Comparison of ENCODE assay signal across 12 mouse cellular contexts in the genomic region with DNA sequence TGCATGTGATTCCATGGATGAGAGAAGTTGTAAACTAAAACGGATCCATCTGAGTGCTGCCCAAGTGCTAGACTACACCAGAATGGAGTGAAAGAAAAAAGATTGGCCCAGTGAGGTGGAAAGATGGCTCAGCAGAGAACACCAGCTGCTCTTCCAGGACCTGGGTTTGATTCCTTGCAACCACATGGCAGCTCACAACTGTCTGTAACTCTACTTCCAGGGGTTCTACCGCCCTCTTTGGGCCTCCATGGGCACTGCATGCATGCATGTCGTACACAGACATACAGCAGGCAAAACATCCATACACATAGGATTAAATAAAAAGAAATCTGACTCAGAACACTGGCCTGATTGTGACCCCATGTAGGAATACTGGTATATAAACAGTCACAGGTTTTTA. TPM values are rescaled to one million over a fixed set of nuclear protein-coding genes. Genes with fewer than 3 reads are reported as not detected.
DNase-seq lines count a peak whose midpoint lies in the region; ATAC-seq and TF ChIP-seq lines count a peak whose summit lies in the region.
"Had no signal": no experiment of that assay in that cellular context is flagged by ENCODE, and none has a peak within 500 bp of the region (broad histone marks: within the 10 kb centered on the region; RNA-seq: fewer than 3 reads in every experiment).

No protein-coding gene starts in this region.

- 77% methylated on average over 3 of the region's 3 CpGs for WGBS in kidney, postnatal 0 days
- WGBS in kidney, embryonic 16.5 days: 79% methylated on average over 3 of the region's 3 CpGs
- WGBS in liver, postnatal 0 days (ENCODE audit: insufficient replicate concordance): 84% methylated on average over 3 of the region's 3 CpGs

- TF ChIP-seq EP300 in CH12.LX (IDR thresholded peaks at IDR 0.05; ENCODE audit: low read length) (no peak), MEL (IDR thresholded peaks at IDR 0.05; ENCODE audit: low read depth in 1 of 2, low read length in 2 of 2) (no peak)
- no peak for TF ChIP-seq EP300 in liver, postnatal 0 days (IDR thresholded peaks at IDR 0.05; ENCODE audit: low read depth)

- no peaks in the 10 kb centered on the region for H3K9me3 ChIP-seq in kidney, postnatal 0 days (replicated peaks; ENCODE audit: low read length)
- H3K9me3 ChIP-seq in kidney, embryonic 16.5 days (ENCODE audit: low read length): no peaks in the 10 kb centered on the region
- H3K9me3 ChIP-seq in CH12.LX (replicated peaks; ENCODE audit: low read length) (peaks cover 4% of the 10 kb centered on the region), MEL (replicated peaks; ENCODE audit: insufficient read depth, low read length) (no peaks in the 10 kb centered on the region)
- no peaks in the 10 kb centered on the region for H3K9me3 ChIP-seq in liver, postnatal 0 days (ENCODE audit: low read length)
- H3K9me3 ChIP-seq: forebrain, embryonic 10.5 days had no signal

- peak; percentile 22 for TF ChIP-seq RAD21 in CH12.LX (IDR thresholded peaks at IDR 0.05; ENCODE audit: low read depth, low read length)
- TF ChIP-seq RAD21 in MEL (IDR thresholded peaks at IDR 0.05; ENCODE audit: low read depth, low read length): peak; percentile 48

- no peaks in the 10 kb centered on the region for H3K36me3 ChIP-seq in kidney, postnatal 0 days (ENCODE audit: insufficient read depth, low read length)
- H3K36me3 ChIP-seq in kidney, embryonic 16.5 days (ENCODE audit: insufficient read depth, low read length): 0 out of 2 replicates have a peak, but pooled peaks cover 2% of the 10 kb centered on the region
- H3K36me3 ChIP-seq in CH12.LX (replicated peaks in 1 of 2; ENCODE audit: control insufficient read depth in 1 of 2, insufficient read depth in 1 of 2, low read length in 1 of 2) (peaks cover 7 to 51% of the 10 kb centered on the region in 2 experiments), MEL (ENCODE audit: control insufficient read depth in 1 of 2, insufficient read depth in 2 of 2, low read length in 2 of 2) (no peaks in the 10 kb centered on the region)
- H3K36me3 ChIP-seq in liver, postnatal 0 days (replicated peaks; ENCODE audit: insufficient read depth, low read length): peaks cover 19% of the 10 kb centered on the region

- H3K4me3 ChIP-seq in kidney, postnatal 0 days (replicated peaks; ENCODE audit: low read depth, low read length): no peak overlapping the region
- no peak overlapping the region for H3K4me3 ChIP-seq in kidney, embryonic 16.5 days (ENCODE audit: low read length)
- H3K4me3 ChIP-seq in CH12.LX (replicated peaks in 1 of 3; ENCODE audit: low read depth in 2 of 3, low read length in 2 of 3, poor library complexity in 1 of 3) (no peak overlapping the region), MEL (ENCODE audit: control insufficient read depth in 1 of 2, insufficient read depth in 1 of 2, low read depth in 2 of 2, low read length in 2 of 2) (no peak overlapping the region)
- H3K4me3 ChIP-seq in liver, postnatal 0 days (ENCODE audit: low read depth, low read length): no peak overlapping the region
- H3K4me3 ChIP-seq: forebrain, embryonic 10.5 days; myocyte had no signal

- peaks cover 5% of the 10 kb centered on the region; the same call in 1 of the 2 replicates for H3K4me1 ChIP-seq in kidney, postnatal 0 days (replicated peaks; ENCODE audit: insufficient read depth, low read length)
- peaks cover 9% of the 10 kb centered on the region; the same call in 1 of the 2 replicates for H3K4me1 ChIP-seq in kidney, embryonic 16.5 days (ENCODE audit: insufficient read depth, low read length)
- H3K4me1 ChIP-seq in CH12.LX (ENCODE audit: control insufficient read depth in 1 of 2, insufficient read depth in 2 of 2) (no peaks in the 10 kb centered on the region), MEL (ENCODE audit: control insufficient read depth in 1 of 2, insufficient read depth in 2 of 2, low read length in 2 of 2) (no peaks in the 10 kb centered on the region)
- H3K4me1 ChIP-seq in liver, postnatal 0 days (ENCODE audit: insufficient read depth): no peaks in the 10 kb centered on the region

- dilution Hi-C loops in CH12.LX (cut with MboI; ENCODE audit: extremely low pct_ligation_motif_present, extremely low pct_unique_long_range_greater_than_20kb, low sequenced_read_pairs): no loop called here

- H3K9ac ChIP-seq in kidney, postnatal 0 days (ENCODE audit: low read depth, low read length): no peak overlapping the region
- no peak overlapping the region for H3K9ac ChIP-seq in kidney, embryonic 16.5 days (replicated peaks; ENCODE audit: low read length)
- H3K9ac ChIP-seq in CH12.LX (ENCODE audit: insufficient read depth, low read depth) (no peak overlapping the region), MEL (ENCODE audit: control insufficient read depth, low read depth, low read length, poor library complexity, severe bottlenecking) (no peak overlapping the region)
- no peak overlapping the region for H3K9ac ChIP-seq in liver, postnatal 0 days (replicated peaks)

- no peak for TF ChIP-seq POLR2A in CH12.LX (IDR thresholded peaks at IDR 0.05; ENCODE audit: low read depth, low read length)
- no peak for TF ChIP-seq POLR2A in MEL (IDR thresholded peaks at IDR 0.05; ENCODE audit: control insufficient read depth in 1 of 2, insufficient read depth in 1 of 2, low read depth in 1 of 2, low read length in 2 of 2, poor library complexity in 1 of 2)

- H3K27me3 ChIP-seq in kidney, postnatal 0 days (ENCODE audit: insufficient read depth, low read length): no peaks in the 10 kb centered on the region
- no peaks in the 10 kb centered on the region for H3K27me3 ChIP-seq in kidney, embryonic 16.5 days (ENCODE audit: insufficient read depth, low read length)
- H3K27me3 ChIP-seq in CH12.LX (replicated peaks) (no peaks in the 10 kb centered on the region), MEL (ENCODE audit: control insufficient read depth in 1 of 2, insufficient read depth in 2 of 2, low read length in 2 of 2) (no peaks in the 10 kb centered on the region)
- no peaks in the 10 kb centered on the region for H3K27me3 ChIP-seq in liver, postnatal 0 days (ENCODE audit: insufficient read depth, low read length)

- H3K79me2 ChIP-seq in CH12.LX (replicated peaks; ENCODE audit: control insufficient read depth, extremely low read depth, insufficient read depth, poor library complexity, severe bottlenecking): no peaks in the 10 kb centered on the region
- H3K79me2 ChIP-seq in MEL (ENCODE audit: control insufficient read depth, insufficient read depth, low read length, poor library complexity): no peaks in the 10 kb centered on the region

- H3K27ac ChIP-seq in kidney, postnatal 0 days: no peak overlapping the region
- H3K27ac ChIP-seq in kidney, embryonic 16.5 days (ENCODE audit: low read length): no peak overlapping the region
- H3K27ac ChIP-seq in CH12.LX (ENCODE audit: insufficient read depth, low read depth): no peak overlapping the region
- H3K27ac ChIP-seq in MEL (ENCODE audit: control insufficient read depth, low read depth, low read length): no peak overlapping the region
- H3K27ac ChIP-seq in liver, postnatal 0 days (ENCODE audit: low read depth): no peak overlapping the region
- H3K27ac ChIP-seq: forebrain, embryonic 10.5 days had no signal

- no peak overlapping the region for H3K4me2 ChIP-seq in kidney, postnatal 0 days (ENCODE audit: low read length)
- H3K4me2 ChIP-seq in kidney, embryonic 16.5 days (replicated peaks; ENCODE audit: low read depth, low read length): no peak overlapping the region
- no peak overlapping the region for H3K4me2 ChIP-seq in CH12.LX (ENCODE audit: insufficient read depth, low read depth, poor library complexity, severe bottlenecking)
- H3K4me2 ChIP-seq in liver, postnatal 0 days (ENCODE audit: low read depth, low read length): no peak overlapping the region

- TF ChIP-seq CTCF in kidney, postnatal 0 days (IDR thresholded peaks at IDR 0.05; ENCODE audit: low read depth): peak; percentile 32; the same call in 1 of the 2 replicates
- peak; percentile 20 to 45; a peak in 2 of 4 replicates for TF ChIP-seq CTCF in CH12.LX (conservative IDR thresholded peaks at IDR 0.05 in 1 of 2, IDR thresholded peaks at IDR 0.05 in 1 of 2; ENCODE audit: low read depth in 2 of 2, low read length in 2 of 2)
- TF ChIP-seq CTCF in MEL (IDR thresholded peaks at IDR 0.05 in 2 of 3, conservative IDR thresholded peaks at IDR 0.05 in 1 of 3; ENCODE audit: control insufficient read depth in 1 of 3, insufficient read depth in 1 of 3, low read depth in 2 of 3, low read length in 3 of 3, poor library complexity in 1 of 3, severe bottlenecking in 1 of 3): peak; percentile 52 to 56 (median 55); a peak in 5 of 6 replicates
- TF ChIP-seq CTCF in liver, postnatal 0 days (IDR thresholded peaks at IDR 0.05; ENCODE audit: low read depth): peak; percentile 52

- in situ Hi-C loops in CH12.LX (cut with MboI; ENCODE audit: low pct_ligation_motif_present, low pct_unique_long_range_greater_than_20kb, low sequenced_read_pairs): no loop called here

- DNase-seq in kidney, postnatal 0 days (ENCODE audit: low spot score): no peak
- DNase-seq in CH12.LX (ENCODE audit: extremely low read depth): no peak
- peak; percentile 39 for DNase-seq in MEL (ENCODE audit: low read depth, low spot score)
- DNase-seq in liver, postnatal 0 days: no peak
- DNase-seq in right cerebral cortex, postnatal 4 days: no peak
- no peak for DNase-seq in layer of hippocampus, adult 8-10 months (ENCODE audit: low spot score in 2 of 2)
- DNase-seq: kidney, postnatal 25 days; left cerebral cortex, postnatal 4 days; lung, postnatal 36 days had no signal

- ATAC-seq in kidney, postnatal 0 days (replicated peaks; ENCODE audit: low FRiP score, low read depth): no peak
- ATAC-seq in kidney, embryonic 16.5 days (ENCODE audit: low FRiP score, low TSS enrichment): no peak
- ATAC-seq in liver, postnatal 0 days: no peak

RNA-seq across cellular contexts. Expression of a gene that starts 52.9 kb away (rescaled TPM):
- 17.3 and 17.7 TPM in 2 replicates for polyA plus RNA-seq in kidney, postnatal 0 days (2015; fragmentation: Nextera tagmentation; extraction: Ambion mirVana)
- polyA plus RNA-seq in kidney, embryonic 16.5 days (2015; fragmentation: Nextera tagmentation; extraction: Ambion mirVana): 12.2 and 12.3 TPM in 2 replicates
- 5.7 and 6.4 TPM in 2 replicates for total RNA-seq in CH12.LX (2012; rRNA removed)
- total RNA-seq in CH12.LX (2014; rRNA removed): 6.8 and 7.3 TPM in 2 replicates
- 6.6 and 6.9 TPM in 2 replicates for polyA plus RNA-seq in CH12.LX (2012; ENCODE audit: insufficient read length, low read depth)
- 1.6 and 2.1 TPM in 2 replicates for total RNA-seq in MEL (2012; rRNA removed)
- polyA plus RNA-seq in MEL (2012; ENCODE audit: insufficient read depth in 1 of 2, insufficient read length in 2 of 2, low read depth in 1 of 2, low replicate concordance in 2 of 2, missing spikeins in 1 of 2): 1 to 10 TPM in 1 of 2 experiments, not detected in 1; 4.1 TPM
- polyA plus RNA-seq in liver, postnatal 0 days (2015; fragmentation: Nextera tagmentation; extraction: Ambion mirVana): 5.7 and 6.2 TPM in 2 replicates
- 10 to 100 TPM; 60.9 to 68.2 (median 64.7) TPM for total RNA-seq in layer of hippocampus, adult 8-10 months (2022)

RNA-seq across cellular contexts. Expression of a gene that starts 53.9 kb away (rescaled TPM):
- 10.8 and 12.7 TPM in 2 replicates for polyA plus RNA-seq in kidney, postnatal 0 days (2015; fragmentation: Nextera tagmentation; extraction: Ambion mirVana)
- 16.7 and 17.3 TPM in 2 replicates for polyA plus RNA-seq in kidney, embryonic 16.5 days (2015; fragmentation: Nextera tagmentation; extraction: Ambion mirVana)
- 15.9 and 18.3 TPM in 2 replicates for total RNA-seq in CH12.LX (2012; rRNA removed)
- total RNA-seq in CH12.LX (2014; rRNA removed): 12.1 and 13.6 TPM in 2 replicates
- polyA plus RNA-seq in CH12.LX (2012; ENCODE audit: insufficient read length, low read depth): 15.3 and 17.6 TPM in 2 replicates
- 7.2 and 9.6 TPM in 2 replicates for total RNA-seq in MEL (2012; rRNA removed)
- polyA plus RNA-seq in MEL (2012; ENCODE audit: insufficient read depth in 1 of 2, insufficient read length in 2 of 2, low read depth in 1 of 2, low replicate concordance in 2 of 2, missing spikeins in 1 of 2): 1 to 10 TPM in 1 of 2 experiments, not detected in 1; 9.6 TPM
- polyA plus RNA-seq in liver, postnatal 0 days (2015; fragmentation: Nextera tagmentation; extraction: Ambion mirVana): 6.9 and 7.6 TPM in 2 replicates
- total RNA-seq in layer of hippocampus, adult 8-10 months (2022): 1 to 10 TPM; 6.5 to 9.0 (median 7.3) TPM
